Mouse (Mus musculus) MEL (cell line): ENCODE results near the gene Anapc13. TPM values are rescaled to one million over a fixed set of nuclear protein-coding genes. Genes with fewer than 3 reads are reported as not detected.

Source experiments
- DNase-seq: peaks from one replicate; pipeline ENCODE4 v3.0.0; 2011; ENCODE audit warnings: low read depth, low spot score
- H3K27ac ChIP-seq: 2 replicates; pipeline ENCODE4 v1.5.1; 2012; ENCODE audit warnings: low read depth, mild to moderate bottlenecking, control low read depth, low read length, moderate library complexity; ENCODE audit not compliant: control insufficient read depth
- H3K27me3 ChIP-seq, 2 experiments: fragments of 150-350 bp in 1 of 2; sonication (generic) in 1 of 2; 2 replicates each; pipeline ENCODE4 v1.6.1; 2012; ENCODE audit warnings: low read length in 2 of 2, mild to moderate bottlenecking in 2 of 2, improper control_type of control experiment in 1 of 2, moderate library complexity in 1 of 2; ENCODE audit not compliant: insufficient read depth in 2 of 2, control insufficient read depth in 1 of 2
- H3K36me3 ChIP-seq, 2 experiments: 2 replicates each; pipeline ENCODE4 v1.6.1; 2012 to 2014; ENCODE audit warnings: low read length in 2 of 2, improper control_type of control experiment in 1 of 2, inconsistent platforms in 1 of 2, mild to moderate bottlenecking in 1 of 2; ENCODE audit not compliant: insufficient read depth in 2 of 2, control insufficient read depth in 1 of 2
- H3K4me1 ChIP-seq, 2 experiments: fragments of 150-350 bp in 1 of 2; sonication (generic) in 1 of 2; 2 replicates each; pipeline ENCODE4 v1.6.1; 2012; ENCODE audit warnings: low read length in 2 of 2, improper control_type of control experiment in 1 of 2, mild to moderate bottlenecking in 1 of 2; ENCODE audit not compliant: insufficient read depth in 2 of 2, control insufficient read depth in 1 of 2
- H3K4me3 ChIP-seq, 2 experiments: fragments of 150-350 bp in 1 of 2; sonication (generic) in 1 of 2; 2 replicates each; pipeline ENCODE4 v1.5.1; 2012; ENCODE audit warnings: low read depth in 2 of 2, low read length in 2 of 2, mild to moderate bottlenecking in 2 of 2, moderate library complexity in 2 of 2, control low read depth in 1 of 2, improper control_type of control experiment in 1 of 2; ENCODE audit not compliant: control insufficient read depth in 1 of 2, insufficient read depth in 1 of 2
- H3K79me2 ChIP-seq: 2 replicates; pipeline ENCODE4 v1.6.1; 2012; ENCODE audit warnings: mild to moderate bottlenecking, low read length, moderate library complexity; ENCODE audit not compliant: control insufficient read depth, poor library complexity, insufficient read depth
- H3K9ac ChIP-seq: 2 replicates; pipeline ENCODE4 v1.6.1; 2012; ENCODE audit warnings: low read depth, mild to moderate bottlenecking, control low read depth, low read length, moderate library complexity; ENCODE audit not compliant: control insufficient read depth, poor library complexity, severe bottlenecking
- H3K9me3 ChIP-seq: fragments of 150-350 bp; sonication (generic); replicated peaks from 2 replicates; pipeline ENCODE4 v1.6.1; 2012; ENCODE audit warnings: mild to moderate bottlenecking, low read length, improper control_type of control experiment, moderate library complexity; ENCODE audit not compliant: insufficient read depth
- CHD2 ChIP-seq: IDR thresholded peaks from 2 replicates; pipeline ENCODE4 v1.6.1; 2011; ENCODE audit warnings: low read length, improper control_type of control experiment
- CTCF ChIP-seq, 3 experiments: IDR thresholded peaks in 2 of 3; conservative IDR thresholded peaks in 1 of 3; 2 replicates each; pipeline ENCODE4 v1.5.1; 2011 to 2012; ENCODE audit warnings: low read length in 3 of 3, low read depth in 2 of 3, mild to moderate bottlenecking in 2 of 3, improper control_type of control experiment in 1 of 3, inconsistent platforms in 1 of 3, mixed read lengths in 1 of 3, moderate library complexity in 1 of 3; ENCODE audit not compliant: control insufficient read depth in 1 of 3, insufficient read depth in 1 of 3, poor library complexity in 1 of 3, severe bottlenecking in 1 of 3
- E2F4 ChIP-seq: IDR thresholded peaks from 2 replicates; pipeline ENCODE4 v1.6.1; 2011; ENCODE audit warnings: low read depth, low read length, improper control_type of control experiment, borderline replicate concordance
- GATA1 ChIP-seq: IDR thresholded peaks from 2 replicates; pipeline ENCODE4 v1.6.1; 2011; ENCODE audit warnings: low read depth, low read length, improper control_type of control experiment
- MAX ChIP-seq: IDR thresholded peaks from 2 replicates; pipeline ENCODE4 v1.6.1; 2011; ENCODE audit warnings: low read length, improper control_type of control experiment
- NRF1 ChIP-seq: IDR thresholded peaks from 2 replicates; pipeline ENCODE4 v1.6.1; 2014; ENCODE audit warnings: low read depth, mild to moderate bottlenecking, inconsistent platforms, low read length, improper control_type of control experiment, moderate library complexity; ENCODE audit not compliant: poor library complexity, insufficient read depth, severe bottlenecking
- POLR2AphosphoS2 ChIP-seq: IDR thresholded peaks from 2 replicates; pipeline ENCODE4 v1.6.1; 2011; ENCODE audit warnings: low read length, improper control_type of control experiment
- POLR2AphosphoS5 ChIP-seq: IDR thresholded peaks from 2 replicates; pipeline ENCODE4 v1.6.1; 2012; ENCODE audit warnings: low read depth, borderline replicate concordance, mild to moderate bottlenecking, inconsistent platforms, low read length, moderate library complexity, mixed read lengths
- RAD21 ChIP-seq: IDR thresholded peaks from 2 replicates; pipeline ENCODE4 v1.6.1; 2011; ENCODE audit warnings: mild to moderate bottlenecking, low read depth, low read length, improper control_type of control experiment
- RCOR1 ChIP-seq: IDR thresholded peaks from 2 replicates; pipeline ENCODE4 v1.6.1; 2012; ENCODE audit warnings: low read depth, mild to moderate bottlenecking, inconsistent platforms, low read length, improper control_type of control experiment
- SIN3A ChIP-seq: IDR thresholded peaks from 2 replicates; pipeline ENCODE4 v1.6.1; 2012; ENCODE audit warnings: low read length, improper control_type of control experiment, inconsistent platforms
- SMC3 ChIP-seq: IDR thresholded peaks from 2 replicates; pipeline ENCODE4 v1.6.1; 2011; ENCODE audit warnings: low read depth, low read length, improper control_type of control experiment
- TAL1 ChIP-seq: IDR thresholded peaks from 2 replicates; pipeline ENCODE4 v1.6.1; 2012; ENCODE audit warnings: mild to moderate bottlenecking, inconsistent platforms, low read length, moderate library complexity, mixed read lengths
- TCF12 ChIP-seq: IDR thresholded peaks from 2 replicates; pipeline ENCODE4 v1.6.1; 2014; ENCODE audit warnings: low read depth, mild to moderate bottlenecking, inconsistent platforms, low read length, improper control_type of control experiment, moderate library complexity
- UBTF ChIP-seq: IDR thresholded peaks from 2 replicates; pipeline ENCODE4 v1.6.1; 2012; ENCODE audit warnings: low read depth, mild to moderate bottlenecking, inconsistent platforms, low read length, improper control_type of control experiment, moderate library complexity, borderline replicate concordance; ENCODE audit not compliant: insufficient read depth
- USF1 ChIP-seq: IDR thresholded peaks from 2 replicates; pipeline ENCODE4 v1.6.1; 2014; ENCODE audit warnings: low read depth, mild to moderate bottlenecking, inconsistent platforms, low read length, improper control_type of control experiment, moderate library complexity
- ZNF384 ChIP-seq: IDR thresholded peaks from 2 replicates; pipeline ENCODE4 v1.6.1; 2012; ENCODE audit warnings: low read depth, mild to moderate bottlenecking, inconsistent platforms, low read length, improper control_type of control experiment
- polyA plus RNA-seq, 2 experiments: library from polyadenylated mRNA; stranded (reverse) in 1 of 2; unstranded in 1 of 2; fragments of >175 nt in 1 of 2; fragments of >200 nt in 1 of 2; gene quantifications; 2 replicates each; pipeline versions ENCODE4 v1.2.1 to v1.2.4; 2012; ENCODE audit warnings: low replicate concordance in 2 of 2, low read depth in 1 of 2; ENCODE audit not compliant: insufficient read length in 2 of 2, insufficient read depth in 1 of 2, missing spikeins in 1 of 2
- total RNA-seq: library from RNA; depleted of rRNA; stranded (reverse); fragments of 300-350 nt; gene quantifications from 2 replicates; pipeline ENCODE4 v1.2.3, GENCODE M21; 2012

Anapc13 gene
- total and polyA plus RNA-seq, 3 experiments = 89.9 to 113 TPM; not detected in 1

DNA sequence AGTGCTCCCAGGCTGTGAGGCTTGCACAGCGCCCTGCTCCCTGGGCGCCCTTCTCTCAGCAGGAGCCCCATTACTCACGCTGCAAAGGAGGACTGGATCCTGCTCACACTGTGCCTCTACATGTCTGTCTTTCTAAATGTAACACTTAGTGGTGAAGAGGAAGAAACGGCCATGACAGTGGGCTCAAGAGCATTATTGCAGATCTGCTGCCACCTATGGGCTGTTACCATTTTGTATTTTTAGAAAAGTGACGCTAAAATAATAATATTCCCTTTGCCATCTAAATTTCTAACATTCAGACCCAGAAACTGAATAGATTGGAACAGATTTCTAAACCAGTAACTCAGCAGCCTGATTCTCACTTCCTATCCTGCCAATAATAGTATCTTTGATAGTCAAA lies 18.6 kb upstream of the Anapc13 start:
- DNase-seq = peak; percentile 13
- Histone ChIP-seq H3K36me3 (no peaks in the 10 kb centered on the region; a peak in 2 of 4 replicates), H3K79me2 (no peaks in the 10 kb centered on the region), H3K4me3 (no peak overlapping the region), H3K27ac (no peak overlapping the region), H3K9me3 (no peaks in the 10 kb centered on the region), H3K9ac (no peak overlapping the region), H3K27me3 (no peaks in the 10 kb centered on the region), H3K4me1 (no peaks in the 10 kb centered on the region)
- TF ChIP-seq ZNF384 (no peak), POLR2AphosphoS2 (no peak), MAX (no peak), E2F4 (no peak), GATA1 (no peak), USF1 (no peak), CTCF (IDR thresholded peaks at IDR 0.05 in 2 of 3, conservative IDR thresholded peaks at IDR 0.05 in 1 of 3; ENCODE audit: control insufficient read depth in 1 of 3, insufficient read depth in 1 of 3, low read depth in 2 of 3, low read length in 3 of 3, poor library complexity in 1 of 3, severe bottlenecking in 1 of 3) (peak in 2 of 3 experiments; percentile 11 to 48; a peak in 2 of 6 replicates), RAD21 (peak; percentile 44), SMC3 (peak; percentile 23; the same call in 1 of the 2 replicates), CHD2 (no peak)

DNA sequence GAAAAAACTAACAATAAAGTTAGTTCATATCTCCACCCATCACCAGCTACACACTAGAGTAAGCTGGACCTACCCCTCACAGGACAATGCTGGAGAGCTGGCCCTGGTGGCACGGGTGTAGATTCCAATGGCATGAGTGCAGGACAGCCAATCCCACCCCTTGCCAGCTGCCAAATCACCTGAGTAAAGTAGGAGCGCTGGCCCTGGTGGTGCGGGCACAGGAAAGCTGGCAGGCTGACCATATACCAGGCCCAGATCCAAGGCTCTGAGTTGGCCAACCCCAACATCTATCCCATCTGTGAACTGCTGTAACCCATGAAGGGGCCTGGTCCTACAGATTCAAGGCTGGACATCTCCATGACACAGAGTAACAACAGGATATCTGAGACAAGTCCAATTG lies 16.9 kb upstream of the Anapc13 start:
- Histone ChIP-seq H3K27ac (no peak overlapping the region), H3K4me1 (no peaks in the 10 kb centered on the region), H3K79me2 (no peaks in the 10 kb centered on the region), H3K9me3 (no peaks in the 10 kb centered on the region), H3K9ac (no peak overlapping the region), H3K27me3 (no peaks in the 10 kb centered on the region), H3K36me3 (peaks cover 0 to 2% of the 10 kb centered on the region in 2 experiments; a peak in 2 of 4 replicates), H3K4me3 (no peak overlapping the region)
- DNase-seq = no peak
- TF ChIP-seq SMC3 (no peak), RAD21 (no peak), SIN3A (no peak), MAX (no peak), UBTF (no peak), TAL1 (no peak), TCF12 (no peak), NRF1 (no peak), RCOR1 (no peak), USF1 (no peak), POLR2AphosphoS5 (no peak)
